Mouse (Mus musculus): ENCODE data around the gene Ppp1r12b. TPM values are rescaled to one million over a fixed set of nuclear protein-coding genes. Genes with fewer than 3 reads are reported as not detected.

Ppp1r12b gene
- polyA plus RNA-seq, 1 experiment from 2014 or later, result 18.0 TPM

GRCm38 (mm10) chr1:134784481-134784880 is 171.3 kb downstream of the Ppp1r12b start:
- peak overlapping the region; percentile 5; the same call in 1 of the 2 replicates for H3K9ac ChIP-seq
- H3K4me1 ChIP-seq (replicated peaks), result peaks cover 6% of the 10 kb centered on the region; the same call in 1 of the 2 replicates
- no peak overlapping the region for H3K4me3 ChIP-seq (replicated peaks)
- 50% methylated on average over 6 of the region's 6 CpGs for WGBS
- no peak for ATAC-seq
- H3K27ac ChIP-seq, result no peak overlapping the region
- H3K27me3 ChIP-seq (replicated peaks), result no peaks in the 10 kb centered on the region
- H3K9me3 ChIP-seq, result no peaks in the 10 kb centered on the region
- no peaks in the 10 kb centered on the region for H3K36me3 ChIP-seq
- H3K4me2 ChIP-seq (replicated peaks), result 0 out of 2 replicates have a peak overlapping the region, but pooled peaks have one; percentile 9

GRCm38 (mm10) chr1:134783958-134784357 is 171.8 kb downstream of the Ppp1r12b start:
- ATAC-seq, result no peak
- 66% methylated on average over 4 of the region's 4 CpGs for WGBS
- Histone ChIP-seq H3K9ac (no peak overlapping the region), H3K27me3 (replicated peaks) (no peaks in the 10 kb centered on the region), H3K27ac (no peak overlapping the region), H3K36me3 (no peaks in the 10 kb centered on the region), H3K4me3 (replicated peaks) (no peak overlapping the region), H3K9me3 (no peaks in the 10 kb centered on the region), H3K4me1 (replicated peaks) (peaks cover 6% of the 10 kb centered on the region; the same call in 1 of the 2 replicates), H3K4me2 (replicated peaks) (0 out of 2 replicates have a peak overlapping the region, but pooled peaks have one; percentile 9)

GRCm38 (mm10) chr1:134782797-134783196 is 172.9 kb downstream of the Ppp1r12b start:
- Histone ChIP-seq H3K4me2 (replicated peaks) (no peak overlapping the region), H3K27me3 (replicated peaks) (no peaks in the 10 kb centered on the region), H3K9ac (no peak overlapping the region), H3K36me3 (no peaks in the 10 kb centered on the region), H3K4me3 (replicated peaks) (no peak overlapping the region), H3K9me3 (no peaks in the 10 kb centered on the region), H3K4me1 (replicated peaks) (peaks cover 7% of the 10 kb centered on the region), H3K27ac (no peak overlapping the region)
- no peak for ATAC-seq
- 90% methylated on average over 5 of the region's 5 CpGs for WGBS

DNA sequence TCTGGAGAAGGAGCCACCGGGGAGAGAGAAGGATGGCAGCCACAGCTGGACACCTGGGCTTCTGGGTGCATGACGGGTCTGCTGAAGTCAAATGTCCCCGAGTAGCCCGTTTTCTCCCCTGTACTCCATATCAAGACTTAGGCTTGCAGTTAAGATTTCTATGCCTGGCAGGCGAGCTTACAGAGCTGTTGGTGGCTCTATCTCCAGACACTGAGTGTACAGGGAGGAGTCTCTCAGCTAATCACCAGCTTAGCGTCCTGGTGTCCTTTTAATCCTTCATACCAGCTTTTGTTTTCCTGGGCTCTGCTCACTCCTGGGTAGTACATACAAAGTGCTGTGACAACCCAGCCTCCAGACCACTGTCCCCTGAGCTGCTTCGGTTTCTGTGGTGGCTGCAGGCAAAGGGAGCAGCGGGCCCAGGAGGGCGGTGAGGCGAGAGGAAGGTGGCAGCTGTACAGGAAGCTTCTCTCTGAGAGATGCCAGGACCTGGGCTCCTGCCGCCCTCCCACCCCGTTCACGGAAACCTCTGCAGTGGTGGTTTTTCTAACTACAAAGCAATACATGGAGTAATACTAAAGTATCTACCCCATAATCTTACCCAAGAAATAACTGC is 177.7 kb downstream of the Ppp1r12b start:
- Histone ChIP-seq H3K36me3 (no peaks in the 10 kb centered on the region), H3K9ac (peak overlapping the region; percentile 0; the same call in 1 of the 2 replicates), H3K27me3 (replicated peaks) (no peaks in the 10 kb centered on the region), H3K4me3 (replicated peaks) (no peak overlapping the region), H3K27ac (0 out of 2 replicates have a peak overlapping the region, but pooled peaks have one; percentile 22), H3K4me2 (replicated peaks) (no peak overlapping the region), H3K9me3 (no peaks in the 10 kb centered on the region), H3K4me1 (replicated peaks) (peaks cover 37% of the 10 kb centered on the region)
- WGBS, result 71% methylated on average over 13 of the region's 13 CpGs
- no peak for ATAC-seq

DNA sequence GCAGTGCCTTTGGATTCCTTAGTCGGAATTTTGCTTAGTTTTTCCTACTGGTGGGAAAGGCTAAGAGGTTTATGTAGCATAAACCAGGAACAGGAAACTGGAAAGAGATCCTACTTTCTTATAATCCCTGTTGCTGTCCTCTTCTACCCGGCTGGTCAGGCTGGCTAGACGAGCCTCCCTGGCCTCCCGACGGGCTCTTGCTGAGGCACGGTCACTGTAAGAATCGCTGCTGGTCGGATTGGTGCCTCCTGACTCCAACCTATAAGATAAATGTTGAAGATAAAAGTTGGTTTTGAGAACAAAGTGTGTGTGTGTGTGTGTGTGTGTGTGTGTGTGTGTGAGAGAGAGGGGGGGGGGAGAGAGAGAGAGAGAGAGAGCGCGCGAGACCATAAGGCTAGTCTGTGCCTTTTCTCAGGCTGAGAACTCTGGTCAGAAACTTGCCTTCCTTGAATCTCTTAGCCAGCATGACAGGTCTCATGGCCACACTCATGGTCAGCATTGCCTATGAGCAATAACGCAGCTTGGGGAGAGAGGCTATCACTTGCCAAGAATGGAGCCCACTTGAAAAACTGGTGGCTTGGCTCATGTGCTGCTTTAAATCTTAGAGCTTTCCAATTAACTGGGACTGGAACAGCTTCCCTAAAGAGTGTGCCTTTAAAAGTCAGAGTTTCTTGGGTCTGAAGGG is 178.4 kb downstream of the Ppp1r12b start:
- Histone ChIP-seq H3K4me3 (replicated peaks) (no peak overlapping the region), H3K4me2 (replicated peaks) (no peak overlapping the region), H3K9ac (peak overlapping the region; percentile 0; the same call in 1 of the 2 replicates), H3K4me1 (replicated peaks) (peaks cover 40% of the 10 kb centered on the region), H3K27ac (0 out of 2 replicates have a peak overlapping the region, but pooled peaks have one; percentile 22), H3K9me3 (no peaks in the 10 kb centered on the region), H3K27me3 (replicated peaks) (no peaks in the 10 kb centered on the region), H3K36me3 (no peaks in the 10 kb centered on the region)
- ATAC-seq, result no peak
- WGBS, result 75% methylated on average over 12 of the region's 12 CpGs

DNA sequence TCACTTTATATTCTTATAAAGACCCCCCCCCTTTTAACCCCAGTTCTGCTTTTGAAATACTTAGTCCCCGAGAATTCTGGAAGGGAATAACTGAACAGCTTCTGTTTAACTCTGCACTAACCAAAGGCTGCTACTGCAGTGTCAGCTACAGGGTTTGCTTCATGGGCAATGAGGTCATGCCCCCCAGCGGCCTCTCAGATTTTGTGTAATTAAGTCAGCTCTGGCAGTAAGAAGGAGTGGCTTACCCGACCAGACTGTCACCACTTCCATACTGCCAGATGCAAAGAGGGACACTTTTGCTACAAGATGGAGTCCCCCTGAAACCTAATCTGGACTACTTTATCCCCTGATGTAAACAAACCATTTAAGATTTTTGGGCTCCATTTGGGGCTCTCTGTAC is 180.1 kb downstream of the Ppp1r12b start:
- Histone ChIP-seq H3K4me1 (replicated peaks) (peaks cover 49% of the 10 kb centered on the region), H3K4me3 (replicated peaks) (no peak overlapping the region), H3K4me2 (replicated peaks) (no peak overlapping the region), H3K27ac (peak overlapping the region; percentile 89), H3K36me3 (0 out of 2 replicates have a peak, but pooled peaks cover 4% of the 10 kb centered on the region), H3K9ac (no peak overlapping the region), H3K9me3 (no peaks in the 10 kb centered on the region), H3K27me3 (replicated peaks) (no peaks in the 10 kb centered on the region)
- no peak for ATAC-seq
- WGBS, result 30% methylated on average over 3 of the region's 3 CpGs

- no peak overlapping the region for H3K4me2 ChIP-seq (replicated peaks)
- no peaks in the 10 kb centered on the region for H3K27me3 ChIP-seq (replicated peaks)
- 0 out of 2 replicates have a peak, but pooled peaks cover 8% of the 10 kb centered on the region for H3K36me3 ChIP-seq
- WGBS, result 35% methylated on average over 6 of the region's 6 CpGs
- H3K9me3 ChIP-seq, result no peaks in the 10 kb centered on the region
- peaks cover 49% of the 10 kb centered on the region for H3K4me1 ChIP-seq (replicated peaks)
- no peak overlapping the region for H3K9ac ChIP-seq
- no peak for ATAC-seq
- peak overlapping the region; percentile 89 for H3K27ac ChIP-seq
- H3K4me3 ChIP-seq (replicated peaks), result no peak overlapping the region
Observed at GRCm38 (mm10) chr1:134774728-134775287, 180.9 kb downstream of the Ppp1r12b start.

DNA sequence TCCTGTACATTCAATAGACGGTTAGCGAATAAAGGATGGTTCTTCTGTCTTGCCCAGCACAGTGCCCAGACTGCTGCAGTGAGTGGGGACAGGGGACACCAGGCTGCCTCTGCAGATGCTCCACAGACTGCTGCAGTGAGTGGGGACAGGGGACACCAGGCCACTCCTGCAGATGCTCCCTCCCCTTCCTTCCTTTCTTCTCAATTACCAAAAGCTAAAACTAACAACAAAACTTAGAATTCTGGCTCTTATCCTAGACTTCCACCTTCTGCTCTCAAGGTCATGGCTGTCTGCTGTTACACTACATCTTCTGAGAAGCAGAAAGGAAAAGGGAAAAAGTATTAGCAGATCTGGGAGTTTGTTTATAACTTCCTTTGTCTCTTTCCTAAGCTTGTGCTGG is 181.5 kb downstream of the Ppp1r12b start:
- H3K4me2 ChIP-seq (replicated peaks), result no peak overlapping the region
- H3K27ac ChIP-seq, result peak overlapping the region; percentile 89
- H3K9me3 ChIP-seq, result no peaks in the 10 kb centered on the region
- whole genome bisulfite sequencing, result 49% methylated on average over 2 of the region's 2 CpGs
- 0 out of 2 replicates have a peak, but pooled peaks cover 8% of the 10 kb centered on the region for H3K36me3 ChIP-seq
- peaks cover 49% of the 10 kb centered on the region for H3K4me1 ChIP-seq (replicated peaks)
- H3K4me3 ChIP-seq (replicated peaks), result no peak overlapping the region
- no peaks in the 10 kb centered on the region for H3K27me3 ChIP-seq (replicated peaks)
- ATAC-seq, result no peak
- H3K9ac ChIP-seq, result no peak overlapping the region

DNA sequence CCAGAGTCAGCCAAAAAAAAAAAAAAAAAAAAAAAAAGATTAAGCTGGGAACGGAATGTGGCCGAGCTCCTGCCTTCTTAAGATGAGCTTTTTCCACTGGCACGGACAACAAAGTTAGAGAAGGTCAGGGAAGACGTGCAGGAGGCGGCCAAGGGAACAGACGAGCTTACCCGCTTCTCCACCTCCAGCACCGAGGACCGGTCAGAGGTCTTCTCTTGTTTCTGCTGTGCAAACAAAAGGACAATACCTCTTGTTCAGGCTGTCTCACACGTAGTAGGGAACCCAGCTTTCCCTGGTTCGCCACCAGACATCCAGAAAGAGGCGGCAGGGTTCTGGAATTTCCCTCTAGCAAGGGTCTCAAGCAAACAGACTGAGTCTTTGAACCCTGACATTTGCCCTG is 182.5 kb downstream of the Ppp1r12b start:
- 0 out of 2 replicates have a peak, but pooled peaks cover 8% of the 10 kb centered on the region for H3K36me3 ChIP-seq
- WGBS, result 51% methylated on average over 12 of the region's 12 CpGs
- H3K9ac ChIP-seq, result no peak overlapping the region
- no peak overlapping the region for H3K4me2 ChIP-seq (replicated peaks)
- peaks cover 49% of the 10 kb centered on the region for H3K4me1 ChIP-seq (replicated peaks)
- H3K9me3 ChIP-seq, result no peaks in the 10 kb centered on the region
- H3K27me3 ChIP-seq (replicated peaks), result no peaks in the 10 kb centered on the region
- ATAC-seq, result peak; percentile 56
- H3K4me3 ChIP-seq (replicated peaks), result no peak overlapping the region
- peak overlapping the region; percentile 89 for H3K27ac ChIP-seq

DNA sequence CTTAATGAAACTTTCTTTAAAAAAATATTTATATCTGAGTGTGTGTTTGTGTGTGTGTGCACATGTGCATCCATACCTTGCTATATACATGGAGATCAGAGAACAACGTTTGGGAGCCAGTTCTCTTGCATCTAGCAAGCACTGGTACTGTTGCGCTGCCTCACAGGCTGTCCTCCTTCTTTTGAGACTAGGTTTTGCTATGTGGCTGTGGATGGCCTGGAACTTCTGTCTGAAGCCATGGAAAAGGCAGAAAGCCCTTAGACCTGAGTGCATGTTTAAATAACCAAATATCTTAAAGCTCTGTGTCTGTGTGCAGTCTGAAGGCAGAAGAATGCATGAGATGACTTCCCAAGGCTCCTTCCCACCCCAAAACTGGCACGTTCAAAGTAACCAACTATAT is 182.9 kb downstream of the Ppp1r12b start:
- no peak for ATAC-seq
- Histone ChIP-seq H3K27me3 (replicated peaks) (no peaks in the 10 kb centered on the region), H3K27ac (no peak overlapping the region), H3K4me2 (replicated peaks) (no peak overlapping the region), H3K36me3 (0 out of 2 replicates have a peak, but pooled peaks cover 8% of the 10 kb centered on the region), H3K4me1 (replicated peaks) (peaks cover 44% of the 10 kb centered on the region), H3K4me3 (replicated peaks) (no peak overlapping the region), H3K9me3 (no peaks in the 10 kb centered on the region), H3K9ac (no peak overlapping the region)
- 74% methylated on average over 3 of the region's 3 CpGs for whole genome bisulfite sequencing

GRCm38 (mm10) chr1:134771999-134772398 is 183.7 kb downstream of the Ppp1r12b start:
- H3K4me3 ChIP-seq (replicated peaks), result no peak overlapping the region
- 88% methylated on average over 7 of the region's 7 CpGs for WGBS
- H3K27me3 ChIP-seq (replicated peaks), result no peaks in the 10 kb centered on the region
- H3K27ac ChIP-seq, result peak overlapping the region; percentile 84; the same call in 1 of the 2 replicates
- ATAC-seq, result no peak
- H3K9ac ChIP-seq, result no peak overlapping the region
- H3K36me3 ChIP-seq, result 0 out of 2 replicates have a peak, but pooled peaks cover 8% of the 10 kb centered on the region
- no peaks in the 10 kb centered on the region for H3K9me3 ChIP-seq
- peaks cover 43% of the 10 kb centered on the region for H3K4me1 ChIP-seq (replicated peaks)
- H3K4me2 ChIP-seq (replicated peaks), result no peak overlapping the region

DNA sequence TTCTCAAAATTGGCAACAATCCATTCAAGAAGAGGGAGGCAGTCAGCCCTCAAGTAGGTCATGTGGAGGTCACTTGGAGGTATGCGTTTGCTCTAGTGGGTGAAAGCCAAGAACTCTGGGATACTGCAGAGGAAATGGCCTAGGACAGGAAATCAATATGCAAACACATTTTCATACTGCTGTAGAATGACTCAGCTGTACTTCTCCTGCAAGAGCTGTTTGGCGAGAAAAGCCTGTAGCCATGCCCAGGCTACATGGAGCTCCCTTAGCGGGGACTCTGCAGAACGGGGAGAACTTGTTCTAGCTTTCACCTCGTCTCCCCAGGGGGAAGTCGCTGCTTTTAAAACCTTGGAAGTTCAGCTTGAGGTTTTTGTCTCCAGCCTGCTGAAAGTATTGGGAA is 184.4 kb downstream of the Ppp1r12b start:
- Histone ChIP-seq H3K36me3 (0 out of 2 replicates have a peak, but pooled peaks cover 8% of the 10 kb centered on the region), H3K27me3 (replicated peaks) (no peaks in the 10 kb centered on the region), H3K4me3 (replicated peaks) (no peak overlapping the region), H3K9me3 (no peaks in the 10 kb centered on the region), H3K4me1 (replicated peaks) (peaks cover 41% of the 10 kb centered on the region), H3K9ac (no peak overlapping the region), H3K4me2 (replicated peaks) (no peak overlapping the region), H3K27ac (peak overlapping the region; percentile 84)
- WGBS, result 29% methylated on average over 6 of the region's 6 CpGs
- ATAC-seq, result peak; percentile 82
